ENCODE assay signal across 23 mouse cellular contexts in genomic region chr14:122836221-122836620, GRCm38 (mm10).
DNase-seq lines count a peak whose midpoint lies in the region; ATAC-seq and TF ChIP-seq lines count a peak whose summit lies in the region.
"Had no signal": no experiment of that assay in that cellular context is flagged by ENCODE, and none has a peak within 500 bp of the region (broad histone marks: within the 10 kb centered on the region; RNA-seq: fewer than 3 reads in every experiment).

No protein-coding gene starts in this region.

- H3K9ac ChIP-seq in forebrain, embryonic 12.5 days = no peak overlapping the region
- H3K9ac ChIP-seq in forebrain, embryonic 11.5 days (ENCODE audit: low read length) = no peak overlapping the region
- no peak overlapping the region for H3K9ac ChIP-seq in embryonic facial prominence, embryonic 12.5 days
- H3K9ac ChIP-seq in neural tube, embryonic 15.5 days (replicated peaks) = no peak overlapping the region
- H3K9ac ChIP-seq: hindbrain, embryonic 15.5 days; limb, embryonic 15.5 days; liver, embryonic 15.5 days; midbrain, embryonic 15.5 days had no signal

- DNase-seq in forebrain, embryonic 11.5 days (ENCODE audit: low spot score) = no peak
- DNase-seq in brain, embryonic 14.5 days (ENCODE audit: low read depth) = peak; percentile 22
- DNase-seq in left cerebral cortex, adult 18-20 months (ENCODE audit: low spot score in 2 of 2) = no peak
- no peak for DNase-seq in gastrocnemius, postnatal 10 days
- no peak for DNase-seq in adrenal gland, postnatal 36 days
- DNase-seq: adrenal gland, postnatal 14 days; cerebellum, adult 11-12 months; cerebellum, postnatal 36 days; gastrocnemius, postnatal 14 days; heart, adult 2 months; thymus, postnatal 36 days had no signal

- WGBS in forebrain, embryonic 12.5 days = 31% methylated on average over 4 of the region's 4 CpGs
- WGBS in forebrain, embryonic 11.5 days = 39% methylated on average over 4 of the region's 4 CpGs
- 11% methylated on average over 4 of the region's 4 CpGs for WGBS in embryonic facial prominence, embryonic 12.5 days
- WGBS in neural tube, embryonic 15.5 days = 35% methylated on average over 4 of the region's 4 CpGs

- ATAC-seq in forebrain, embryonic 12.5 days (ENCODE audit: low FRiP score) = 0 out of 2 replicates have a peak, but pooled peaks have one; percentile 27
- ATAC-seq in forebrain, embryonic 11.5 days (replicated peaks; ENCODE audit: low FRiP score) = no peak
- ATAC-seq in embryonic facial prominence, embryonic 12.5 days (ENCODE audit: insufficient number of reproducible peaks, insufficient read depth, low FRiP score, low TSS enrichment) = peak; percentile 56; the same call in 1 of the 2 replicates
- peak; percentile 47; the same call in 1 of the 2 replicates for ATAC-seq in neural tube, embryonic 15.5 days (ENCODE audit: low FRiP score)
- ATAC-seq: activated CD4-positive, CD25-positive, alpha-beta regulatory T cell, adult 4 months; CD4-positive, CD25-positive, alpha-beta regulatory T cell, adult 4 months; forebrain, embryonic 14.5 days; midbrain, embryonic 15.5 days had no signal

- no peaks in the 10 kb centered on the region for H3K27me3 ChIP-seq in forebrain, embryonic 12.5 days
- no peaks in the 10 kb centered on the region for H3K27me3 ChIP-seq in forebrain, embryonic 11.5 days (ENCODE audit: control insufficient read depth, insufficient read depth, low read length)
- H3K27me3 ChIP-seq in embryonic facial prominence, embryonic 12.5 days = no peaks in the 10 kb centered on the region
- no peaks in the 10 kb centered on the region for H3K27me3 ChIP-seq in neural tube, embryonic 15.5 days (replicated peaks)
- H3K27me3 ChIP-seq: hindbrain, embryonic 15.5 days; limb, embryonic 15.5 days; liver, embryonic 15.5 days; midbrain, embryonic 15.5 days had no signal

- no peak for TF ChIP-seq POLR2A in brain, embryonic 14.5 days (IDR thresholded peaks at IDR 0.05; ENCODE audit: borderline replicate concordance, extremely low read depth, insufficient read depth, insufficient read length, poor library complexity, severe bottlenecking)

- no peak for TF ChIP-seq CTCF in brain, embryonic 14.5 days (IDR thresholded peaks at IDR 0.05; ENCODE audit: borderline replicate concordance, extremely low read depth, insufficient read depth, insufficient read length)

- H3K4me1 ChIP-seq in forebrain, embryonic 12.5 days = peaks cover 8% of the 10 kb centered on the region; the same call in 1 of the 2 replicates
- no peaks in the 10 kb centered on the region for H3K4me1 ChIP-seq in forebrain, embryonic 11.5 days (replicated peaks; ENCODE audit: control insufficient read depth, insufficient read depth, low read length)
- peaks cover 4% of the 10 kb centered on the region; the same call in 1 of the 2 replicates for H3K4me1 ChIP-seq in embryonic facial prominence, embryonic 12.5 days
- peaks cover 12% of the 10 kb centered on the region for H3K4me1 ChIP-seq in neural tube, embryonic 15.5 days
- H3K4me1 ChIP-seq: hindbrain, embryonic 15.5 days; limb, embryonic 15.5 days; liver, embryonic 15.5 days; midbrain, embryonic 15.5 days had no signal

- H3K4me3 ChIP-seq in forebrain, embryonic 12.5 days (replicated peaks) = no peak overlapping the region
- no peak overlapping the region for H3K4me3 ChIP-seq in forebrain, embryonic 11.5 days (ENCODE audit: low read depth, low read length)
- H3K4me3 ChIP-seq in embryonic facial prominence, embryonic 12.5 days = no peak overlapping the region
- no peak overlapping the region for H3K4me3 ChIP-seq in neural tube, embryonic 15.5 days (replicated peaks)
- H3K4me3 ChIP-seq: heart, adult 2 months; hindbrain, embryonic 15.5 days; limb, embryonic 15.5 days; liver, embryonic 15.5 days; midbrain, embryonic 15.5 days; myocyte had no signal

- no peaks in the 10 kb centered on the region for H3K36me3 ChIP-seq in forebrain, embryonic 12.5 days (replicated peaks)
- no peaks in the 10 kb centered on the region for H3K36me3 ChIP-seq in forebrain, embryonic 11.5 days (ENCODE audit: control insufficient read depth, insufficient read depth, low read length)
- no peaks in the 10 kb centered on the region for H3K36me3 ChIP-seq in embryonic facial prominence, embryonic 12.5 days
- H3K36me3 ChIP-seq in neural tube, embryonic 15.5 days = no peaks in the 10 kb centered on the region
- H3K36me3 ChIP-seq: hindbrain, embryonic 15.5 days; limb, embryonic 15.5 days; liver, embryonic 15.5 days; midbrain, embryonic 15.5 days had no signal

- no peaks in the 10 kb centered on the region for H3K9me3 ChIP-seq in forebrain, embryonic 12.5 days
- H3K9me3 ChIP-seq in forebrain, embryonic 11.5 days (ENCODE audit: control insufficient read depth, low read length) = no peaks in the 10 kb centered on the region
- H3K9me3 ChIP-seq in embryonic facial prominence, embryonic 12.5 days = no peaks in the 10 kb centered on the region
- 0 out of 2 replicates have a peak, but pooled peaks cover 2% of the 10 kb centered on the region for H3K9me3 ChIP-seq in neural tube, embryonic 15.5 days (replicated peaks)
- H3K9me3 ChIP-seq: limb, embryonic 15.5 days; liver, embryonic 15.5 days; midbrain, embryonic 15.5 days had no signal

- no peak overlapping the region for H3K4me2 ChIP-seq in forebrain, embryonic 12.5 days
- no peak overlapping the region for H3K4me2 ChIP-seq in forebrain, embryonic 11.5 days (ENCODE audit: low read depth, low read length, severe bottlenecking)
- H3K4me2 ChIP-seq in embryonic facial prominence, embryonic 12.5 days (replicated peaks) = no peak overlapping the region
- no peak overlapping the region for H3K4me2 ChIP-seq in neural tube, embryonic 15.5 days
- H3K4me2 ChIP-seq: hindbrain, embryonic 15.5 days; limb, embryonic 15.5 days; liver, embryonic 15.5 days; midbrain, embryonic 15.5 days had no signal

- H3K27ac ChIP-seq in forebrain, embryonic 12.5 days = 0 out of 2 replicates have a peak overlapping the region, but pooled peaks have one; percentile 1
- H3K27ac ChIP-seq in forebrain, embryonic 11.5 days (ENCODE audit: low read depth, low read length) = no peak overlapping the region
- H3K27ac ChIP-seq in embryonic facial prominence, embryonic 12.5 days = no peak overlapping the region
- H3K27ac ChIP-seq in neural tube, embryonic 15.5 days (replicated peaks) = peak overlapping the region; percentile 58
- H3K27ac ChIP-seq: heart, adult 2 months; hindbrain, embryonic 15.5 days; kidney, postnatal 0 days; limb, embryonic 15.5 days; liver, embryonic 15.5 days; midbrain, embryonic 15.5 days had no signal

Comparison
In these comparisons a context has a peak if more than half of its experiments do, and no peak if none do; other contexts are left out.
1. H3K27ac ChIP-seq: peak in forebrain, embryonic 12.5 days (single experiment) and neural tube, embryonic 15.5 days (single experiment); none in forebrain, embryonic 11.5 days (single experiment) and embryonic facial prominence, embryonic 12.5 days (single experiment).